Mouse (Mus musculus) kidney, adult 18-20 months (tissue): ENCODE measurements around the gene 1110032F04Rik.
"Not testable (repeated sequence)": the region's sequence is repeated elsewhere in the genome, so short reads cannot be mapped to it uniquely, and the experiment has no call there.

Experiments used
- DNase-seq: peaks from one replicate; pipeline ENCODE4 v3.0.0; 2021

Gene 1110032F04Rik

GRCm38 (mm10) chr3:68869211-68869690, at the start of gene 1110032F04Rik:
Gene 1110032F04Rik, plus strand, starts transcription at chr3:68869586.
- DNase-seq = peak; percentile 65

GRCm38 (mm10) chr3:68821406-68821805, 48.0 kb upstream of the 1110032F04Rik start:
- DNase-seq = peak; percentile 32

- peak; percentile 62 for DNase-seq
Measured at GRCm38 (mm10) chr3:68821926-68822341, 47.5 kb upstream of the 1110032F04Rik start.

- DNase-seq = peak; percentile 51
Measured at GRCm38 (mm10) chr3:68823876-68824764, 45.3 kb upstream of the 1110032F04Rik start.

GRCm38 (mm10) chr3:68824765-68825090, 44.7 kb upstream of the 1110032F04Rik start:
- DNase-seq = no peak

GRCm38 (mm10) chr3:68825151-68825550, 44.2 kb upstream of the 1110032F04Rik start:
- DNase-seq = peak; percentile 17

GRCm38 (mm10) chr3:68827671-68828070, 41.7 kb upstream of the 1110032F04Rik start:
- no peak for DNase-seq

- no peak for DNase-seq
Measured at GRCm38 (mm10) chr3:68829944-68830343, 39.4 kb upstream of the 1110032F04Rik start.

GRCm38 (mm10) chr3:68836857-68837499, 32.4 kb upstream of the 1110032F04Rik start:
- DNase-seq = no peak

GRCm38 (mm10) chr3:68840206-68840605, 29.2 kb upstream of the 1110032F04Rik start:
- no peak for DNase-seq

- no peak for DNase-seq
Measured at GRCm38 (mm10) chr3:68844025-68844424, 25.4 kb upstream of the 1110032F04Rik start.

- DNase-seq = no peak
Measured at GRCm38 (mm10) chr3:68848323-68848722, 21.1 kb upstream of the 1110032F04Rik start.

GRCm38 (mm10) chr3:68852414-68852813, 17.0 kb upstream of the 1110032F04Rik start:
- no peak for DNase-seq

- DNase-seq = peak; percentile 30
Measured at GRCm38 (mm10) chr3:68869691-68870567, 543 bp downstream of the 1110032F04Rik start.

GRCm38 (mm10) chr3:68870568-68870950, 1.2 kb downstream of the 1110032F04Rik start:
- peak; percentile 15 for DNase-seq

- no peak for DNase-seq
Measured at GRCm38 (mm10) chr3:68874079-68874478, 4.7 kb downstream of the 1110032F04Rik start.

GRCm38 (mm10) chr3:68886845-68887244, 17.5 kb downstream of the 1110032F04Rik start:
- no peak for DNase-seq

GRCm38 (mm10) chr3:68895426-68895825, 26.0 kb downstream of the 1110032F04Rik start:
- DNase-seq = no peak

- no peak for DNase-seq
Measured at GRCm38 (mm10) chr3:68897154-68897553, 27.8 kb downstream of the 1110032F04Rik start.

GRCm38 (mm10) chr3:68902636-68903035, 33.2 kb downstream of the 1110032F04Rik start:
- DNase-seq = not testable (repeated sequence)

GRCm38 (mm10) chr3:68904902-68905778, 35.8 kb downstream of the 1110032F04Rik start:
- DNase-seq = no peak

GRCm38 (mm10) chr3:68907509-68907908, 38.1 kb downstream of the 1110032F04Rik start:
- no peak for DNase-seq
